Mouse (Mus musculus): ENCODE measurements around the gene Lrrc32.

GRCm38 (mm10) chr7:98490911-98491310 lies 1.8 kb downstream of the Lrrc32 start:
- no peak for TF ChIP-seq CHD2 (IDR thresholded peaks at IDR 0.05; ENCODE audit: low read depth, low read length)
- no peak for TF ChIP-seq HCFC1 (IDR thresholded peaks at IDR 0.05; ENCODE audit: borderline replicate concordance, insufficient read depth, low read length)
- TF ChIP-seq MAFK (IDR thresholded peaks at IDR 0.05; ENCODE audit: insufficient read depth, low read depth, low read length), result no peak
- TF ChIP-seq ZNF384 (IDR thresholded peaks at IDR 0.05; ENCODE audit: low read depth, low read length), result no peak
